ENCODE assay signal across 8 mouse cellular contexts in the genomic region with DNA sequence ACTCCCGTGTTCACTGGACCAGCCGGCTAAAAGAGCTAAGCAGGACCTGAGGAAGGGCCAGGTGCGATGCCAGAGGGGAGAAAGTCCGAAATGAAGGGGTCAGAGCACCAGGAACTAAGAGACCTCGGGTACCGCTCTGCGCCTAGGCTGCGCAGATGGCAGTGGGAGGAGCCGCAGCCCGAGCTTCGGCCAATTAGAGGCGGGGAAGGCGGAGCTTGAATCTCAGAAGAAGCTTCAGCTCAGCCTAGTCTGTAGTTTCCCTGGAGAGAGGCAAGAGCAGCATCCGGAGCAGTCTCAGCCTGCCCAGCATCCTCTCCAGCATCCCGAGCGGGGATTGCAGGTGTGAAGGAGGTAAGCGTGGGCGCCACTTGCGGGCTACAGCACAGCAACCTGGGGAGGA. TPM values are rescaled to one million over a fixed set of nuclear protein-coding genes. Genes with fewer than 3 reads are reported as not detected.
DNase-seq lines count a peak whose midpoint lies in the region; ATAC-seq and TF ChIP-seq lines count a peak whose summit lies in the region.

A gene (plus strand): TSS at position 256 of the 400 bp plus-strand sequence.

- H3K4me2 ChIP-seq in lung, embryonic 15.5 days: peak within 1 kb of the TSS; percentile 77

- no peak for TF ChIP-seq CTCF in cerebellum, adult 2 months (IDR thresholded peaks at IDR 0.05; ENCODE audit: borderline replicate concordance, insufficient read depth, low read depth, low read length)

- peak within 1 kb of the TSS; percentile 85 for H3K27ac ChIP-seq in cerebellum, adult 2 months (ENCODE audit: insufficient read depth, low read length)
- peak within 1 kb of the TSS; percentile 94 for H3K27ac ChIP-seq in hindbrain, embryonic 10.5 days
- H3K27ac ChIP-seq in lung, embryonic 15.5 days: peak within 1 kb of the TSS; percentile 84

- peak; percentile 83 for DNase-seq in MN1 (ENCODE audit: low spot score)
- peak; percentile 96 for DNase-seq in cerebellum, adult 2 months
- DNase-seq in forelimb bud, embryonic 11.5 days (ENCODE audit: low read depth, low spot score): peak; percentile 87
- peak; percentile 90 for DNase-seq in hindbrain, embryonic 10.5 days (ENCODE audit: low spot score)
- peak; percentile 86 for DNase-seq in layer of hippocampus, adult 9-10 months (ENCODE audit: low spot score)
- peak; percentile 75 for DNase-seq in retina, adult 2 months (ENCODE audit: low read depth, low spot score)
- DNase-seq in thymus, postnatal 4 days: peak; percentile 89

- under 1% methylated on average over 19 of the region's 19 CpGs for WGBS in cerebellum, adult 2 months
- under 1% methylated on average over 19 of the region's 19 CpGs for WGBS in hindbrain, embryonic 10.5 days
- 2% methylated on average over 18 of the region's 19 CpGs for WGBS in lung, embryonic 15.5 days

- no peaks in the 10 kb centered on the region for H3K36me3 ChIP-seq in hindbrain, embryonic 10.5 days
- H3K36me3 ChIP-seq in lung, embryonic 15.5 days: no peaks in the 10 kb centered on the region

- H3K4me3 ChIP-seq in cerebellum, adult 2 months (replicated peaks; ENCODE audit: insufficient read depth, low read depth, low read length): peak within 1 kb of the TSS; percentile 87
- peak within 1 kb of the TSS; percentile 96 for H3K4me3 ChIP-seq in hindbrain, embryonic 10.5 days
- H3K4me3 ChIP-seq in lung, embryonic 15.5 days: peak within 1 kb of the TSS; percentile 81

- H3K27me3 ChIP-seq in cerebellum, adult 2 months (ENCODE audit: control insufficient read depth, insufficient read depth, low read length): no peaks in the 10 kb centered on the region
- no peaks in the 10 kb centered on the region for H3K27me3 ChIP-seq in hindbrain, embryonic 10.5 days (ENCODE audit: insufficient read depth, poor library complexity, severe bottlenecking)
- H3K27me3 ChIP-seq in lung, embryonic 15.5 days: no peaks in the 10 kb centered on the region

- peak within 1 kb of the TSS; percentile 87 for H3K9ac ChIP-seq in lung, embryonic 15.5 days

- H3K9me3 ChIP-seq in hindbrain, embryonic 10.5 days: no peaks in the 10 kb centered on the region
- H3K9me3 ChIP-seq in lung, embryonic 15.5 days: no peaks in the 10 kb centered on the region

- H3K4me1 ChIP-seq in cerebellum, adult 2 months (ENCODE audit: control insufficient read depth, insufficient read depth, low read length): no peaks in the 10 kb centered on the region
- peaks cover 12% of the 10 kb centered on the region for H3K4me1 ChIP-seq in hindbrain, embryonic 10.5 days (replicated peaks)
- peaks cover 11% of the 10 kb centered on the region for H3K4me1 ChIP-seq in lung, embryonic 15.5 days

- peak; percentile 95 for ATAC-seq in lung, embryonic 15.5 days (ENCODE audit: borderline replicate concordance, extremely low read depth, low FRiP score, low TSS enrichment)

- peak; percentile 98 for TF ChIP-seq POLR2A in cerebellum, adult 2 months (IDR thresholded peaks at IDR 0.05; ENCODE audit: borderline replicate concordance, insufficient read depth, low read length)

RNA-seq across cellular contexts. Expression of the gene that starts here (rescaled TPM):
- polyA plus RNA-seq in cerebellum, adult 2 months (2012; rRNA removed): 79.6 and 83.3 TPM in 2 replicates
- polyA plus RNA-seq in hindbrain, embryonic 10.5 days (2016; fragmentation: Nextera tagmentation; extraction: Ambion mirVana): 12.2 and 20.7 TPM in 2 replicates
- polyA plus RNA-seq in lung, embryonic 15.5 days (2015; fragmentation: Nextera tagmentation; extraction: Ambion mirVana): 1.3 and 2.2 TPM in 2 replicates

Comparison
In these comparisons a context has a peak if more than half of its experiments do, and no peak if none do; other contexts are left out.
1. Peak in every context shown above with its lines: DNase-seq, ATAC-seq, H3K4me3 ChIP-seq and H3K27ac ChIP-seq.